ENCODE assay signal across 25 mouse cellular contexts in the genomic region with DNA sequence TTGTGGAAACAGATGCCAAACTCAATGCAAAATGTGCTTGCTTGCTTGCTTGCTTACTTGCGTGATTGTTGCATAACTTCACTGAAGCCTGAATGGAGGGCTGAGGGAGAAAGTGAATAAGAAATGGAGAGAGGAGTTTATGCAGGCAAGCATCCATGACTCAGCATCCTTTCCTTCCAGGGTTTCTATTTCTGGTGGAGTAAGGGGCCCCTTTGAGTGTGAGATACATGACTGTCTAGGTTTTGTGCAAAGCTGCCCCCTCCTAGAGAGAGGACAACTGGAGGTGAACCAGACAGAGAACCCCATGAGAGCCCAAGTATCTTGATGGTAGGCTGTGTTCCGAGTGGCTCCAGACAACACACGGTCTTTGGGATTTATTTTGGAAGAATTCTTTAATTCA.
DNase-seq lines count a peak whose midpoint lies in the region; ATAC-seq and TF ChIP-seq lines count a peak whose summit lies in the region.
"Had no signal": no experiment of that assay in that cellular context is flagged by ENCODE, and none has a peak within 500 bp of the region (broad histone marks: within the 10 kb centered on the region; RNA-seq: fewer than 3 reads in every experiment).

No protein-coding gene starts in this region.

- no peaks in the 10 kb centered on the region for H3K27me3 ChIP-seq in neural tube, embryonic 15.5 days (replicated peaks)
- H3K27me3 ChIP-seq: forebrain, embryonic 15.5 days; hindbrain, embryonic 15.5 days; intestine, embryonic 15.5 days; stomach, embryonic 15.5 days had no signal

- 0 out of 2 replicates have a peak, but pooled peaks cover 2% of the 10 kb centered on the region for H3K36me3 ChIP-seq in neural tube, embryonic 15.5 days
- H3K36me3 ChIP-seq: G1E; hindbrain, embryonic 15.5 days; intestine, embryonic 15.5 days; limb, embryonic 10.5 days; stomach, embryonic 15.5 days had no signal

- TF ChIP-seq POLR2A in cortical plate, adult 2 months (IDR thresholded peaks at IDR 0.05; ENCODE audit: extremely low read depth, insufficient read depth, low read length): no peak

- no peak overlapping the region for H3K4me2 ChIP-seq in neural tube, embryonic 15.5 days
- H3K4me2 ChIP-seq: forebrain, embryonic 15.5 days; hindbrain, embryonic 15.5 days; intestine, embryonic 15.5 days; midbrain, embryonic 11.5 days; stomach, embryonic 15.5 days had no signal

- no peaks in the 10 kb centered on the region for H3K9me3 ChIP-seq in neural tube, embryonic 15.5 days (replicated peaks)
- H3K9me3 ChIP-seq: forebrain, embryonic 15.5 days; G1E; hindbrain, embryonic 15.5 days; intestine, embryonic 15.5 days; limb, embryonic 10.5 days; stomach, embryonic 15.5 days had no signal

- intact Hi-C loops in left cerebral cortex, adult 2 months (cut with DNase I): no loop called here
- intact Hi-C loops in heart, postnatal 10 days (cut with DNase I): no loop called here

- H3K9ac ChIP-seq in neural tube, embryonic 15.5 days (replicated peaks): no peak overlapping the region
- H3K9ac ChIP-seq: forebrain, embryonic 15.5 days; hindbrain, embryonic 15.5 days; intestine, embryonic 15.5 days; stomach, embryonic 15.5 days had no signal

- TF ChIP-seq CTCF in left cerebral cortex, adult 2 months (IDR thresholded peaks at IDR 0.05): no peak
- TF ChIP-seq CTCF in cortical plate, adult 2 months (IDR thresholded peaks at IDR 0.05; ENCODE audit: extremely low read depth, insufficient read depth, low read length): no peak

- DNase-seq in frontal cortex, postnatal 25 days (ENCODE audit: low spot score in 2 of 2): no peak
- DNase-seq in left cerebral cortex, adult 2 months (ENCODE audit: extremely low spot score in 1 of 2, low spot score in 2 of 2): no peak
- no peak for DNase-seq in left cerebral cortex, adult 11 months (ENCODE audit: low spot score)
- peak; percentile 7 to 12 for DNase-seq in heart, postnatal 10 days
- no peak for DNase-seq in spleen, postnatal 36 days (ENCODE audit: low spot score in 2 of 2)
- DNase-seq: adrenal gland, postnatal 14 days; cerebellum, adult 11 months; cerebellum, postnatal 10 days; embryo, embryonic 11 days; gastrocnemius, postnatal 10 days; kidney, adult 9 months; kidney, postnatal 25 days; lung, adult 2 months; lung, postnatal 36 days; thymus, adult 2 months had no signal

- H3K4me3 ChIP-seq in left cerebral cortex, adult 2 months: no peak overlapping the region
- no peak overlapping the region for H3K4me3 ChIP-seq in cortical plate, adult 2 months (ENCODE audit: insufficient read depth, low read length)
- H3K4me3 ChIP-seq in neural tube, embryonic 15.5 days (replicated peaks): no peak overlapping the region
- H3K4me3 ChIP-seq: forebrain, embryonic 15.5 days; hindbrain, embryonic 15.5 days; intestine, embryonic 15.5 days; limb, embryonic 10.5 days; stomach, embryonic 15.5 days had no signal

- peak; percentile 43 for ATAC-seq in frontal cortex, adult (ENCODE audit: low TSS enrichment)
- no peak for ATAC-seq in neural tube, embryonic 15.5 days (ENCODE audit: low FRiP score)
- ATAC-seq: intestine, embryonic 15.5 days had no signal

- 93% methylated on average over 3 of the region's 3 CpGs for WGBS in neural tube, embryonic 15.5 days

- H3K4me1 ChIP-seq in cortical plate, adult 2 months (ENCODE audit: control insufficient read depth, insufficient read depth, low read length): peaks cover 15% of the 10 kb centered on the region
- peaks cover 5% of the 10 kb centered on the region; the same call in 1 of the 2 replicates for H3K4me1 ChIP-seq in neural tube, embryonic 15.5 days
- H3K4me1 ChIP-seq: hindbrain, embryonic 15.5 days; intestine, embryonic 15.5 days; limb, embryonic 10.5 days; stomach, embryonic 15.5 days had no signal

- H3K27ac ChIP-seq in left cerebral cortex, adult 2 months: peak overlapping the region; percentile 69
- H3K27ac ChIP-seq in cortical plate, adult 2 months (ENCODE audit: insufficient read depth, low read length): peak overlapping the region; percentile 94
- H3K27ac ChIP-seq in neural tube, embryonic 15.5 days (replicated peaks): no peak overlapping the region
- H3K27ac ChIP-seq: forebrain, embryonic 15.5 days; hindbrain, embryonic 15.5 days; intestine, embryonic 15.5 days; limb, embryonic 10.5 days; stomach, embryonic 15.5 days had no signal

Comparison
In these comparisons a context has a peak if more than half of its experiments do, and no peak if none do; other contexts are left out.
1. DNase-seq: peak in heart, postnatal 10 days (2 of 2); none in frontal cortex, postnatal 25 days (0 of 2), left cerebral cortex, adult 2 months (0 of 2), left cerebral cortex, adult 11 months (single experiment) and spleen, postnatal 36 days (0 of 2).